Mouse (Mus musculus) thymus, adult 2 months (tissue): ENCODE results near the gene Mad1l1.

ENCODE experiments used
- CTCF ChIP-seq: fragments of 200-500 bp; IDR thresholded peaks from 2 replicates; pipeline ENCODE4 v1.5.1; 2012; ENCODE audit warnings: mild to moderate bottlenecking, control low read depth, low read length, moderate library complexity, borderline replicate concordance; ENCODE audit not compliant: control insufficient read depth, poor library complexity, insufficient read depth; ENCODE audit errors: extremely low read depth
- POLR2A ChIP-seq: fragments of 200-500 bp; IDR thresholded peaks from 2 replicates; pipeline ENCODE4 v1.6.1; 2012; ENCODE audit warnings: mild to moderate bottlenecking, low read length, control low read depth, moderate library complexity; ENCODE audit not compliant: control insufficient read depth, poor library complexity, insufficient read depth; ENCODE audit errors: extremely low read depth

DNA sequence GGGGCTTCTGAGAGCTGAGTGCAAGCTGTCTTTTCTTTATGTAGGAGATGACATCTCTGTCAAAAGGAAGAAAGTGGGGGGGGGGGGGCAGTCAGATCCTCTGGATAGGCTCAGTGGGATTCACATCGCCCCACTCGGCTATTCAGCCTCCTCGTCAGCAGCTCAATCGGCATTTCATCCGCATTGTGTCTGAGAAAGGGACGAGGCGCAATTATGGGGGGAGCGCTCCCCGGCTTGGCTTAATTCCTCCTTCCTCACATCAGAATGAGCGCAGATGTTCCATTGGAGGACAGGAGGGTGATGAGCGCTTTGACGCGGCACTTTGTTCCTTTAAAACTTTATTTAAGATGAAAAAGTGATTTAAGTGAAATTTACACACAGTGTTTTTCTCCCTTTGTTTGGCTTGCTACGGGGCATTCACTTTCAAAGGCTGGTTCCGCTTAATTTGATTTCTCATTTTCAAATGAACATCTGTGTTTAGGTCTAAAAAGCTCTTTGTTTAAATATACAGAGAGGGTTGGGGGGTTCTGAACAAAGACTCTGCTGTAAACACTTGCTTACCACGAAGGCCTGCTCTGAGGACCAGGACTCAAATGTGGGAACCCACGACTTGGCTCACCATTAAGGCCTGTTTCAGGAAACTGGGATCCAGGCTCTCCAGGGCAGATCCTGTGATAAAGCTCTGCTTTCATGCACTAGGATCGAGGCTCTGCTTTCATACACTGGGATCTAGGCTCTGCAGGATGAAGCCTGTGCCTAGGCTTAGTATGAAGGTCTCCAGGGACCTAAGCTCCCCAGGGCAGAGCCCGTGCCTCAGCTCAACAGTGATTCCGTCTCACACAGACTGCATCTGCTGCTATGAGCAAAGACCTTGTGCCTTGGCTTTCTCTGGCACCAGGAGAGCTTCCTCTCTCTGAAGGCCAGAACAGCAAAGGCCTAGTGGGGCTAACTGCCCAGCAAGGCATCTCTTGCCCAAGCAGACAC, 98.0 kb downstream of the Mad1l1 start:
- TF ChIP-seq CTCF (no peak), POLR2A (no peak)
